Mouse (Mus musculus) heart, adult 2 months (tissue): ENCODE data around the gene Tceanc2. TPM values are rescaled to one million over a fixed set of nuclear protein-coding genes. Genes with fewer than 3 reads are reported as not detected.
"Not testable (repeated sequence)": the region's sequence is repeated elsewhere in the genome, so short reads cannot be mapped to it uniquely, and the experiment has no call there.

Experiments
- DNase-seq, 2 experiments: peaks; one replicate each; pipeline ENCODE4 v3.0.0; 2021
- H3K27ac ChIP-seq: fragments of 200-600 bp; 2 replicates; pipeline ENCODE4 v1.8.1; 2022
- H3K27me3 ChIP-seq: fragments of 200-500 bp; 2 replicates; pipeline ENCODE4 v1.6.1; 2012; ENCODE audit warnings: mild to moderate bottlenecking, low read length, inconsistent platforms, mixed read lengths; ENCODE audit not compliant: control insufficient read depth, insufficient read depth
- H3K36me3 ChIP-seq: fragments of 200-500 bp; 2 replicates; pipeline ENCODE4 v1.6.1; 2012; ENCODE audit warnings: low read length, inconsistent platforms; ENCODE audit not compliant: control insufficient read depth, insufficient read depth
- H3K4me1 ChIP-seq: fragments of 200-500 bp; 2 replicates; pipeline ENCODE4 v1.6.1; 2011; ENCODE audit warnings: low read length; ENCODE audit not compliant: control insufficient read depth, insufficient read depth
- H3K4me3 ChIP-seq: fragments of 200-600 bp; 2 replicates; pipeline ENCODE4 v1.8.1; 2022
- H3K79me2 ChIP-seq: fragments of 200-500 bp; replicated peaks from 2 replicates; pipeline ENCODE4 v1.6.1; 2012; ENCODE audit warnings: mild to moderate bottlenecking, inconsistent platforms, low read length, moderate library complexity, mixed read lengths; ENCODE audit not compliant: control insufficient read depth, insufficient read depth
- H3K9ac ChIP-seq: fragments of 200-500 bp; 2 replicates; pipeline ENCODE4 v1.6.1; 2012; ENCODE audit warnings: low read depth, mild to moderate bottlenecking, control low read depth, inconsistent platforms, low read length, mixed read lengths
- CTCF ChIP-seq: fragments of 200-600 bp; IDR thresholded peaks from 2 replicates; pipeline ENCODE4 v1.8.1; 2022; ENCODE audit warnings: antibody characterized with exemption, mild to moderate bottlenecking, moderate library complexity
- EP300 ChIP-seq: fragments of 200-500 bp; IDR thresholded peaks from 2 replicates; pipeline ENCODE4 v1.6.1; 2011; ENCODE audit warnings: low read depth, low read length, control low read depth; ENCODE audit not compliant: insufficient read depth
- POLR2A ChIP-seq: fragments of 200-500 bp; IDR thresholded peaks from 2 replicates; pipeline ENCODE4 v1.6.1; 2011; ENCODE audit warnings: mild to moderate bottlenecking, low read depth, low read length, control low read depth; ENCODE audit not compliant: insufficient read depth
- WGBS: fragments of 180-500 bp; shearing (Covaris S2); methylation state at CpG from one replicate; pipeline ENCODE4 v1.1.7; 2018; 5-methylcytosine and 5-hydroxymethylcytosine counted together
- intact Hi-C: fragments of 180-260 bp; cut with DNase I; formaldehyde crosslinking; loops from one replicate; pipeline ENCODE4 v1.15.1; 2025
- polyA plus RNA-seq: library from polyadenylated mRNA; depleted of rRNA; stranded (reverse); fragments of >200 nt; gene quantifications from 2 replicates; pipeline ENCODE4 v1.2.3, GENCODE M21; 2012
- total RNA-seq, 2 experiments: library from RNA; stranded (reverse); gene quantifications; 2 replicates each; pipeline ENCODE4 v1.2.3; 2021

Gene Tceanc2
- total and polyA plus RNA-seq, 3 experiments = 3.3 to 14.7 (median 10.1) TPM

DNA sequence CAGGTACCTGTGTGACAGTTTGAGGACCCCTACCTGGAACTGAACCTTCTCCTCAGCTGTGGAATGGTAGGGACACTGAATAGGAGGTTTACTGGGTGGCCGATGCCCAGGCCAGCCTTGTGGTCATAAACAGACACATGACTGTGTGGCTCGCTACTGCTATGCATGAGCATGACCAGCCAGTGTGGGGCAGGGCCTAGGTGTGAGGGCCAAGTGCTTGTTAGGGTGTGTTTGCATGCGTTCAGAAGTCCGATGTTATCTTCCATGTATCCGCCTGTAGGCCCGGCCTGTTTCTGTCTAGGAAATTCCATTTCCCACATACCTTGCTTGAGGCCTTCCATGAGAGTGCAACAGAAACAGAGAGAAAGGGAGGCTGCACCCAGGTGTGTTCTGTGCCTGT, 58.2 kb downstream of the Tceanc2 start:
- no peaks in the 10 kb centered on the region for H3K36me3 ChIP-seq
- H3K27me3 ChIP-seq = no peaks in the 10 kb centered on the region
- H3K79me2 ChIP-seq = no peaks in the 10 kb centered on the region
- TF ChIP-seq CTCF (no peak), EP300 (no peak), POLR2A (no peak)
- H3K9ac ChIP-seq = no peak overlapping the region
- no peaks in the 10 kb centered on the region for H3K4me1 ChIP-seq
- H3K27ac ChIP-seq = no peak overlapping the region
- 88% methylated on average over 6 of the region's 6 CpGs for WGBS
- DNase-seq = no peak
- no peak overlapping the region for H3K4me3 ChIP-seq
- intact Hi-C loops = no loop called here

GRCm38 (mm10) chr4:107119056-107119455, 59.9 kb downstream of the Tceanc2 start:
- no peak for TF ChIP-seq CTCF
- TF ChIP-seq POLR2A = no peak
- no peak for TF ChIP-seq EP300
- Histone ChIP-seq H3K9ac (no peak overlapping the region), H3K79me2 (no peaks in the 10 kb centered on the region), H3K4me1 (no peaks in the 10 kb centered on the region), H3K4me3 (no peak overlapping the region), H3K27ac (no peak overlapping the region), H3K27me3 (no peaks in the 10 kb centered on the region), H3K36me3 (no peaks in the 10 kb centered on the region)
- WGBS = 67% methylated on average over 4 of the region's 4 CpGs
- intact Hi-C loops = no loop called here
- no peak for DNase-seq

DNA sequence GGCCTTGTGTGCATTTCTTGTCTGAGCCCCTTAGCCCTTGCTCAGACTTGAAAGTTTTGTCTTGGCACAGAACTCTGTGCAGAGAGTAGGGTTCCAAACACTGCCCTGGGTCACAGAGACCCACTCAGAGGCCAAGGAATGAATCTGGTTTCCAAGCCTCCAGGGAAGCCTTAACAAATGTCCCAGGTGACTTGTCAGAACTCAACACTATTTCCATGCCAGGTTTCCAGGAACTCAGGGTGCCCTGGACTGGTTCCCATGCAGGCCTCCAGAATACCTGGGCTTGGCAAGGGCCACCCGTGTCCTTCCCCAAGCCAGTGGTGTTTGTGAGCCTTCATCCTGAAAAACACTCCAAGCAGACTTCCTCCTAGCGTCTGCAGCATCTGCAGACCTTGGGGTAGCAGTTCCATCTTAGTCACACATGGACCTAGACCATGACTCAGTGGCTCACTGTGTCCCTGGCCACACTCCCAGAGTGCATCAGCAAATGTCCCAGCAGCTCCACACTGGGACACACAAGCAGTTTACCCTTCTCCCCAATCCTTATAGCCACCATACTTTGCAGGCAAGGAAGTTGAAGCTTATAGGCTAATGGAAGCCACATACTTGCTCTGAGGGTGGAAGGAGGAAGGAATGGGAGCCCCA, 61.1 kb downstream of the Tceanc2 start:
- Histone ChIP-seq H3K27ac (no peak overlapping the region), H3K36me3 (no peaks in the 10 kb centered on the region), H3K79me2 (no peaks in the 10 kb centered on the region), H3K9ac (no peak overlapping the region), H3K4me3 (no peak overlapping the region), H3K27me3 (no peaks in the 10 kb centered on the region), H3K4me1 (no peaks in the 10 kb centered on the region)
- intact Hi-C loops = no loop called here
- TF ChIP-seq POLR2A (no peak), CTCF (no peak), EP300 (no peak)
- DNase-seq = no peak
- 61% methylated on average over 2 of the region's 2 CpGs for WGBS

GRCm38 (mm10) chr4:107114278-107114677, 64.6 kb downstream of the Tceanc2 start:
- no peak for DNase-seq
- WGBS = 55% methylated on average over 8 of the region's 8 CpGs
- Histone ChIP-seq H3K9ac (no peak overlapping the region), H3K4me1 (no peaks in the 10 kb centered on the region), H3K27me3 (no peaks in the 10 kb centered on the region), H3K27ac (no peak overlapping the region), H3K4me3 (no peak overlapping the region), H3K36me3 (no peaks in the 10 kb centered on the region), H3K79me2 (no peaks in the 10 kb centered on the region)
- TF ChIP-seq CTCF (no peak), POLR2A (no peak), EP300 (no peak)
- intact Hi-C loops = no loop called here

- intact Hi-C loops, H3K9ac ChIP-seq, H3K27me3 ChIP-seq, H3K27ac ChIP-seq, H3K4me1 ChIP-seq, H3K79me2 ChIP-seq, H3K4me3 ChIP-seq, H3K36me3 ChIP-seq, DNase-seq: not testable (repeated sequence)
- WGBS = 84% methylated on average over 6 of the region's 6 CpGs
Observed at GRCm38 (mm10) chr4:107109181-107109580, 69.7 kb downstream of the Tceanc2 start.

DNA sequence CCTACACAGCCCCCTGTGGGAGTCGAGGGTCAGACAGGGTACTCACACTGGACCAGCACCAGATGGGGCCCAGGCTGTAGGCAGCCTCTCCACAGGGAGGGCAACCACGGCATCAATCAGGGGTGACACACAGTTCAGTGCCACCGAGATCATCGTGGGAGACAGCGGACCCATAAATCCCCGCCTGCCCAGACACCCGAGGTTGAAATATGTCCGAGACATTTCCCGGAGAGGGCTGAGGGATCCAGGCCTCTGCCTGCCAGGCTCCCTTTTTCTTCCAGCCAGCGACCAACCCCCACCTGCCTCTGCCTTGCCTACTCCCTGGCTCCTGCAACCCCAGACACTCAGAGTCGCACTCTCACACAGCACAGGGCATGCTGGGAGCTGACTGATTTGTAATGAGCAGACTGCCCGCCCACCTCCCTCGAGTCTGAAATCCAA, 70.6 kb downstream of the Tceanc2 start:
- TF ChIP-seq EP300 (no peak), POLR2A (no peak), CTCF (no peak)
- no peaks in the 10 kb centered on the region for H3K36me3 ChIP-seq
- no peak overlapping the region for H3K27ac ChIP-seq
- no peaks in the 10 kb centered on the region for H3K27me3 ChIP-seq
- no peak for DNase-seq
- no peaks in the 10 kb centered on the region for H3K4me1 ChIP-seq
- intact Hi-C loops = no loop called here
- no peak overlapping the region for H3K4me3 ChIP-seq
- H3K9ac ChIP-seq = no peak overlapping the region
- no peaks in the 10 kb centered on the region for H3K79me2 ChIP-seq
- WGBS = 58% methylated on average over 13 of the region's 13 CpGs
